In genomic region chr4:126741448-126741847, GRCm38 (mm10) we compare ENCODE assay signal across 8 mouse cellular contexts. TPM values are rescaled to one million over a fixed set of nuclear protein-coding genes. Genes with fewer than 3 reads are reported as not detected.
DNase-seq lines count a peak whose midpoint lies in the region; ATAC-seq and TF ChIP-seq lines count a peak whose summit lies in the region.

No protein-coding gene starts in this region.

- no peak overlapping the region for H3K4me3 ChIP-seq in C2C12 (ENCODE audit: insufficient read depth, poor library complexity, severe bottlenecking)
- no peak overlapping the region for H3K4me3 ChIP-seq in embryonic facial prominence, embryonic 14.5 days (ENCODE audit: low read depth, low read length)
- no peak overlapping the region for H3K4me3 ChIP-seq in kidney, embryonic 14.5 days (ENCODE audit: low read length)
- no peak overlapping the region for H3K4me3 ChIP-seq in limb, embryonic 15.5 days
- no peak overlapping the region for H3K4me3 ChIP-seq in midbrain, postnatal 0 days (ENCODE audit: low read depth, low read length)

- peak; percentile 80 for ATAC-seq in embryonic facial prominence, embryonic 14.5 days (ENCODE audit: low read depth)
- peak; percentile 78; the same call in 1 of the 2 replicates for ATAC-seq in kidney, embryonic 14.5 days (ENCODE audit: low FRiP score, low TSS enrichment)
- ATAC-seq in limb, embryonic 15.5 days (ENCODE audit: insufficient number of reproducible peaks, low FRiP score, low TSS enrichment, low read depth) = no peak
- ATAC-seq in midbrain, postnatal 0 days (ENCODE audit: low FRiP score) = no peak

- H3ac ChIP-seq in C2C12 (ENCODE audit: control insufficient read depth, insufficient read length, low read depth) = peak overlapping the region; percentile 30

- H3K36me3 ChIP-seq in C2C12 (ENCODE audit: control insufficient read depth, insufficient read depth) = peaks cover 16% of the 10 kb centered on the region
- peaks cover 19% of the 10 kb centered on the region for H3K36me3 ChIP-seq in embryonic facial prominence, embryonic 14.5 days (ENCODE audit: control insufficient read depth, insufficient read depth, low read length)
- H3K36me3 ChIP-seq in kidney, embryonic 14.5 days (ENCODE audit: control insufficient read depth, insufficient read depth, low read length) = peaks cover 25% of the 10 kb centered on the region
- H3K36me3 ChIP-seq in limb, embryonic 15.5 days = peaks cover 26% of the 10 kb centered on the region
- H3K36me3 ChIP-seq in midbrain, postnatal 0 days (ENCODE audit: insufficient read depth, low read length) = peaks cover 28% of the 10 kb centered on the region

- H3K79me2 ChIP-seq in C2C12 (ENCODE audit: control insufficient read depth, insufficient read depth) = no peaks in the 10 kb centered on the region

- no peak overlapping the region; the same call in 1 of the 2 replicates for H3K4me2 ChIP-seq in embryonic facial prominence, embryonic 14.5 days (ENCODE audit: low read depth, low read length)
- H3K4me2 ChIP-seq in kidney, embryonic 14.5 days (replicated peaks; ENCODE audit: low read depth, low read length) = no peak overlapping the region
- 0 out of 2 replicates have a peak overlapping the region, but pooled peaks have one; percentile 10 for H3K4me2 ChIP-seq in limb, embryonic 15.5 days
- no peak overlapping the region for H3K4me2 ChIP-seq in midbrain, postnatal 0 days (ENCODE audit: low read depth, low read length, poor library complexity, severe bottlenecking)

- H3K27ac ChIP-seq in embryonic facial prominence, embryonic 14.5 days (replicated peaks; ENCODE audit: low read depth, low read length) = no peak overlapping the region
- no peak overlapping the region for H3K27ac ChIP-seq in kidney, embryonic 14.5 days (ENCODE audit: low read depth, low read length)
- H3K27ac ChIP-seq in limb, embryonic 15.5 days = no peak overlapping the region
- no peak overlapping the region for H3K27ac ChIP-seq in midbrain, postnatal 0 days (ENCODE audit: low read depth, low read length)

- DNase-seq in adrenal gland, postnatal 4 days (ENCODE audit: low spot score in 2 of 2) = peak; percentile 29 to 65
- peak; percentile 87 for DNase-seq in embryonic facial prominence, embryonic 14.5 days (ENCODE audit: low spot score)
- peak; percentile 60 to 73 for DNase-seq in heart, adult 9 months (ENCODE audit: low spot score in 2 of 2)
- peak; percentile 86 for DNase-seq in midbrain, postnatal 0 days (ENCODE audit: low spot score)
- DNase-seq in spleen, postnatal 4 days (ENCODE audit: low spot score in 2 of 2) = peak; percentile 73 to 86

- H3K27me3 ChIP-seq in C2C12 (ENCODE audit: control insufficient read depth, insufficient read depth, insufficient read length) = peaks cover 9% of the 10 kb centered on the region
- H3K27me3 ChIP-seq in embryonic facial prominence, embryonic 14.5 days (replicated peaks; ENCODE audit: control insufficient read depth, insufficient read depth, low read length) = peaks cover 27% of the 10 kb centered on the region
- H3K27me3 ChIP-seq in kidney, embryonic 14.5 days (ENCODE audit: control insufficient read depth, insufficient read depth, low read length) = peaks cover 34% of the 10 kb centered on the region
- peaks cover 30% of the 10 kb centered on the region for H3K27me3 ChIP-seq in limb, embryonic 15.5 days
- peaks cover 38% of the 10 kb centered on the region for H3K27me3 ChIP-seq in midbrain, postnatal 0 days (ENCODE audit: insufficient read depth, low read length)

- H3K9ac ChIP-seq in embryonic facial prominence, embryonic 14.5 days (ENCODE audit: low read depth, low read length) = no peak overlapping the region
- H3K9ac ChIP-seq in kidney, embryonic 14.5 days (ENCODE audit: low read depth, low read length) = 0 out of 2 replicates have a peak overlapping the region, but pooled peaks have one; percentile 28
- H3K9ac ChIP-seq in limb, embryonic 15.5 days = no peak overlapping the region
- H3K9ac ChIP-seq in midbrain, postnatal 0 days (replicated peaks; ENCODE audit: low read length, poor library complexity, severe bottlenecking) = no peak overlapping the region

- peak; percentile 75 for TF ChIP-seq CTCF in C2C12 (IDR thresholded peaks at IDR 0.05; ENCODE audit: control insufficient read depth, insufficient read depth, insufficient read length)
- peak; percentile 92 for TF ChIP-seq CTCF in midbrain, postnatal 0 days (IDR thresholded peaks at IDR 0.05)

- no peaks in the 10 kb centered on the region for H3K9me3 ChIP-seq in embryonic facial prominence, embryonic 14.5 days (ENCODE audit: control insufficient read depth, low read length)
- H3K9me3 ChIP-seq in kidney, embryonic 14.5 days (ENCODE audit: control insufficient read depth, low read length) = no peaks in the 10 kb centered on the region
- no peaks in the 10 kb centered on the region for H3K9me3 ChIP-seq in limb, embryonic 15.5 days
- H3K9me3 ChIP-seq in midbrain, postnatal 0 days (ENCODE audit: low read length) = no peaks in the 10 kb centered on the region

- 5% methylated on average over 12 of the region's 12 CpGs for WGBS in embryonic facial prominence, embryonic 14.5 days
- WGBS in kidney, embryonic 14.5 days = 5% methylated on average over 12 of the region's 12 CpGs
- 5% methylated on average over 12 of the region's 12 CpGs for WGBS in limb, embryonic 15.5 days
- 5% methylated on average over 12 of the region's 12 CpGs for WGBS in midbrain, postnatal 0 days

- H3K79me3 ChIP-seq in C2C12 (ENCODE audit: low read depth) = no peaks in the 10 kb centered on the region

- H3K4me1 ChIP-seq in embryonic facial prominence, embryonic 14.5 days (ENCODE audit: control insufficient read depth, insufficient read depth, low read length) = no peaks in the 10 kb centered on the region
- H3K4me1 ChIP-seq in kidney, embryonic 14.5 days (ENCODE audit: control insufficient read depth, insufficient read depth, low read length) = no peaks in the 10 kb centered on the region
- peaks cover 11% of the 10 kb centered on the region for H3K4me1 ChIP-seq in limb, embryonic 15.5 days
- H3K4me1 ChIP-seq in midbrain, postnatal 0 days (ENCODE audit: insufficient read depth, low read length) = no peaks in the 10 kb centered on the region

TF ChIP-seq in C2C12, 6 proteins besides CTCF, POLR2A, EP300 and RAD21:
- TF ChIP-seq CEBPB (IDR thresholded peaks at IDR 0.05; ENCODE audit: low read depth) (no peak), USF1 (IDR thresholded peaks at IDR 0.05; ENCODE audit: low read depth) (no peak), MYOD1 (IDR thresholded peaks at IDR 0.05; ENCODE audit: control insufficient read depth, insufficient read length, low read depth) (no peak), MYOG (IDR thresholded peaks at IDR 0.05; ENCODE audit: control insufficient read depth, extremely low read depth, insufficient read length) (no peak), MAX (IDR thresholded peaks at IDR 0.05) (no peak), FOSL1 (IDR thresholded peaks at IDR 0.05; ENCODE audit: insufficient read depth, low read length, poor library complexity, severe bottlenecking) (no peak)
TF ChIP-seq in C2C12: peak in this region for 0.

RNA-seq across cellular contexts. Expression of gene Tfap2e, which starts 5.4 kb away (rescaled TPM):
- not detected for polyA plus RNA-seq in C2C12 (2012; fragmentation: generic; extraction: Trizol)
- not detected for total RNA-seq in adrenal gland, postnatal 4 days (2021)
- polyA plus RNA-seq in embryonic facial prominence, embryonic 14.5 days (2014; fragmentation: Nextera tagmentation; extraction: Ambion mirVana) = 0.22 and 0.78 TPM in 2 replicates
- not detected in 2 replicates for polyA plus RNA-seq in kidney, embryonic 14.5 days (2014; fragmentation: Nextera tagmentation; extraction: Ambion mirVana)
- polyA plus RNA-seq in limb, embryonic 15.5 days (2015; fragmentation: Nextera tagmentation; extraction: Ambion mirVana) = 0.48 and 0.54 TPM in 2 replicates
- total RNA-seq in midbrain, postnatal 0 days (2014; rRNA removed) = 0.14 TPM in 1 of 2 replicates, not detected in the other
- polyA plus RNA-seq in midbrain, postnatal 0 days (2015; fragmentation: Nextera tagmentation; extraction: Ambion mirVana) = 0.15 and 0.31 TPM in 2 replicates

RNA-seq across cellular contexts. Expression of gene Ncdn, which starts 11.8 kb away (rescaled TPM):
- polyA plus RNA-seq in C2C12 (2012; fragmentation: generic; extraction: Trizol) = 42.4 TPM
- 10 to 100 TPM; 34.5 to 35.7 TPM for total RNA-seq in adrenal gland, postnatal 4 days (2021)
- polyA plus RNA-seq in embryonic facial prominence, embryonic 14.5 days (2014; fragmentation: Nextera tagmentation; extraction: Ambion mirVana) = 28.4 and 31.1 TPM in 2 replicates
- 15.0 and 24.7 TPM in 2 replicates for polyA plus RNA-seq in kidney, embryonic 14.5 days (2014; fragmentation: Nextera tagmentation; extraction: Ambion mirVana)
- 29.9 and 31.4 TPM in 2 replicates for polyA plus RNA-seq in limb, embryonic 15.5 days (2015; fragmentation: Nextera tagmentation; extraction: Ambion mirVana)
- 322 and 393 TPM in 2 replicates for total RNA-seq in midbrain, postnatal 0 days (2014; rRNA removed)
- 186 and 194 TPM in 2 replicates for polyA plus RNA-seq in midbrain, postnatal 0 days (2015; fragmentation: Nextera tagmentation; extraction: Ambion mirVana)

RNA-seq across cellular contexts. Expression of gene AU040320, which starts 11.9 kb away (rescaled TPM):
- polyA plus RNA-seq in C2C12 (2012; fragmentation: generic; extraction: Trizol) = 20.2 TPM
- 10 to 100 TPM; 40.9 to 42.0 TPM for total RNA-seq in adrenal gland, postnatal 4 days (2021)
- 18.8 and 20.8 TPM in 2 replicates for polyA plus RNA-seq in embryonic facial prominence, embryonic 14.5 days (2014; fragmentation: Nextera tagmentation; extraction: Ambion mirVana)
- polyA plus RNA-seq in kidney, embryonic 14.5 days (2014; fragmentation: Nextera tagmentation; extraction: Ambion mirVana) = 19.3 and 23.4 TPM in 2 replicates
- polyA plus RNA-seq in limb, embryonic 15.5 days (2015; fragmentation: Nextera tagmentation; extraction: Ambion mirVana) = 17.9 and 19.0 TPM in 2 replicates
- 35.5 and 38.0 TPM in 2 replicates for total RNA-seq in midbrain, postnatal 0 days (2014; rRNA removed)
- polyA plus RNA-seq in midbrain, postnatal 0 days (2015; fragmentation: Nextera tagmentation; extraction: Ambion mirVana) = 37.2 and 40.1 TPM in 2 replicates

Comparison
In these comparisons a context has a peak if more than half of its experiments do, and no peak if none do; other contexts are left out.
1. ATAC-seq: peak in embryonic facial prominence, embryonic 14.5 days (single experiment) and kidney, embryonic 14.5 days (single experiment); none in limb, embryonic 15.5 days (single experiment) and midbrain, postnatal 0 days (single experiment).
2. Peak in every context shown above with its lines, with median percentiles within 50 percentile points of each other: DNase-seq.